Mouse (Mus musculus) erythroid progenitor cell, adult 5-6 weeks (primary cell): ENCODE data around the gene Zfp981. TPM values are rescaled to one million over a fixed set of nuclear protein-coding genes. Genes with fewer than 3 reads are reported as not detected.
"Not testable (repeated sequence)": the region's sequence is repeated elsewhere in the genome, so short reads cannot be mapped to it uniquely, and the experiment has no call there.

ENCODE experiments used
- ATAC-seq: replicated peaks from 2 replicates; pipeline ENCODE4 v1.8.0; 2016; ENCODE audit warnings: moderate number of reproducible peaks, mild to moderate bottlenecking, moderate TSS enrichment, inconsistent platforms; ENCODE audit not compliant: poor library complexity, low FRiP score, severe bottlenecking
- total RNA-seq, 2 experiments: library from RNA; stranded (forward) in 1 of 2; stranded (reverse) in 1 of 2; fragments of 150-400 nt in 1 of 2; fragments of 186-747, 209-891 nt in 1 of 2; gene quantifications; 2 replicates each; pipeline versions ENCODE4 v1.2.3 to v1.2.4; 2015 to 2017; ENCODE audit warnings: low replicate concordance in 2 of 2

Gene Zfp981
- total RNA-seq, 2 experiments from 2014 or later, result not detected

DNA sequence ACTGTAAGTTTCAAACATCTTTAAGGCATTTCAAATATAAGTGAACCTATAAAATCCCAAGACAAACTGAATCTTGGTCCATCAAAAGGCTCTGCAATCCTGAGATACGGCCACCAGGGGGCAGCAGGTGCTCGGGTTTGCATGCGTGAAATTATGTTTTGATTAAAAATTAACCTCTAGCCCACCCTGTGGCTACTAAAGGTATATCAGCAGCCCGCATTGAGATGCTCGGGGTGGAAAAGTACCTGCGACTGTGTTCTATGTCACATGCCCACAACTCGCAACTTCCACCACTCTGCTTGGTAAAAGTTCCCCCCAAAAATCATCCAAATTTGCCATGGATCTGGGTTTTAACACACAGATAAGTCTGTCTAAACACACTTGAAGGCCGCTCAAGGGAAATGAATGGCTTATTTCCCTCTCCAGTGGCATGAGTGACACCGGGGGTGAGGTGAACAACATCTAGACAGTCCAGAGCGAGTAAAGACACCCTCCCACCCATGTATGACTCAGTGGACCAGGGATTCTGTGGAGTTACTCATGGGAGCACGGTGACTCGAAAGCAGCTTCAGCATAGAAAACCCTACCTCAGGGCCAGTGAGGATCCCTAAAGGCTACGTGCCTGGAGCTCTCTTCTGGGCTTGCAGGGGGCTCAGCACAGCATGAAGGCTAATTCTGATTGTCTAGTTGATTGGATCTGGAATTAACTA is 18.1 kb upstream of the Zfp981 start:
- ATAC-seq, result peak; percentile 57

DNA sequence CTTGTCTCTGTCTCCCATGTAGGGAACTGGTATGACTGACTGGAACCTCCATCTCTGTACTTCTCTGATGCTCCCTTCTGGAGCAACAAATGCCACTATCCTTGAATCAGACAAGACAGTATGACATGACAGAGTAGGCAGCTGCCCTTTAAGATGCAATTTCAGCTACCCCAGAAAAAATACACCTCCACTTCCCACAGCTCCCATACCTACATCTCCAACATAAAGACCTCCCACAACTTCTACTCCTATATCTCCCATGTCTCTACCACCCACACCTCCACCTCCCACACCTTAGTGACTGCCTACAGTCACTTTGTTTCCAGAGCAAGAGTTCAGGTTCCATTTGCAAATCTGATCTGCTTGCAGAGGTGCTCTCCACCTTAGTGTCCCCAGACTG is 17.2 kb upstream of the Zfp981 start:
- not testable (repeated sequence) for ATAC-seq

DNA sequence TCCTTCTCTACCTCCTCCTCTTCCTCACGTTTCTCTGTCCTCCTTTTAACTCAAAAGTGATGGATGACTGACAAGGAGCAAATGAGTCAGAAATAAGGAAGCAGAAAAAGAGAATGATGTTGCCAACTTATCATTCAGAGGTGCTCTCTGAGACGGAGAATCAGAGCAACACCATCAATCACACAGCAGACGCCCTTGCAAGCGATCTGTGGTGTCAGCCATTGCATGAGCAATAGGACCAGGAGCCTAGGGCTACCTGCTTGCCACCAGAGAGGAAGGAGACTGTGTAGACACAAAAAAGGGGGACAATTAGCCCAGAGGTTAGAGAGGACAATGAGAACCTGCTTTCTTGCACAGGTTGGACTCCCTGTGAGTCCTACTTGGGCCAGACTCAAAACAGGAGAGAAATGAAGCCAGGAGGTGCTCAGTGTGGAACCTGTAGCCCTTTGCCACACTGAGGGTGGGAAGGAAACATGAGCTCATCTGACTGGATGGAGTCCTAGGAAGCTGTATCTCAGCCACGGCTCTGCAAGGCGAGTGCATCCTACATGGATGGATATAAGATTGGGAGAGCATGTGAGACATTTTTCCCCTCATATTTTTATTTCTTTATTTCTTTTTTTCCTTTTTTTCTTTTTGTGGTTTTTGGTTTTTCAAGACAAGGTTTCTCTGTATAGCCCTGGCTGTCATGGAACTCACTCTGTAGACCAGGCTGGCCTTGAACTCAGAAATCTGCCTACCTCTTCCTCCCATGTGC is 16.5 kb upstream of the Zfp981 start:
- not testable (repeated sequence) for ATAC-seq

DNA sequence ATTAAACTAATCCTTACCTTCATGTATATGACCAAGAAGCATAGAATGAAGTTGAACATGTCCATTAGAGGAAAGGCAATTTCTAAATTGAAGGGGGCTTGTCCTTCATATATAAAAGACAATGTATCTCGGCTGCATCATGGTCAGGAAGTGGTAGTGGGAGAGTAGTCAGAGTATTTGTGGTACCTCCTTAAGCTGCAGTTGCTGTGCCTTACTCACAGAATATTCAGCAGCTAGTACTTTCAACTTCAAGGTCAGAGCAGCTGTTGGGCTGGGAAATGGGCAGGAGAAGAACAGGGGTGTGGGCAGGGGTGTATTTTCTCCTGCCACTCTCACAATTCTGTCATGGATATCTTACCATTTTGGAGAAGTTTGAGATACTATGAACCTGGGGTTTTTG is 15.1 kb upstream of the Zfp981 start:
- ATAC-seq, result not testable (repeated sequence)

DNA sequence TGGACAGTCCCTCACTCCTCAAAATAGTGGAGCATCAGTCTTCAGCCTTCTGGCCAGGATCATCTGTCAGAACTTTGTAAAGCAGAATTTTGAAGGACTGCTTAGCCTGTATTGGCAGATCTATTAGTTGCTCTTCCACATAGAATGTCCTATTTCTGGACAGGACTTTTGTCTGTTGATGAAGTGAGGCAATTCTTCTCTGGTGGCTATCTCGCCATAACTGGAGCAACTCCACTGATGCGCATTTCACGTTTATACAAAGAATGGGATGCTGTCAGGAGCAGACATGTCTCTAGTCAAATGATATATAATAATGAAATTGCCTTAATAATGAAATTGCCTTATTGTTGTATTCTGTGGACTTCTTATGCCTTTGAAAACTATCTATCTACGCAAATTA is 12.6 kb upstream of the Zfp981 start:
- not testable (repeated sequence) for ATAC-seq

DNA sequence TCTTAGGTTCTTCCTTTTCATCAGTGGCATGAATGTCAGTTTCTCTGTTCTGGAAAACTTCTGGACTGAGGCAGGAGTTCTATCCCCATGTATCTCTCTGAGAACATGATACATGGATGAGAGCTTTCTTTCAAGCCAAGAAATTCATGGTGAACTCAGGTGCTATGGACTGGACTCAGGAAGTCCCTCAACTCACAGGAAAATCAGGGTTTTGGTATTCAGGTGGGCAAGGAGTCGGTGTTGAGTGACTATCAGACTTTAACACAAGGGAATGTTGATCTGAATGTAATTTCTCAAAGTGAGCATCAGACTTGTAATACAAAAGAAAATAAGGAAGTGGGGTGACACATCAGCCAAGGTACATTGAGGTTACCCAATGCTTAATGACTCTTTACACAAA is 9.8 kb upstream of the Zfp981 start:
- ATAC-seq, result 0 out of 2 replicates have a peak, but pooled peaks have one; percentile 36

DNA sequence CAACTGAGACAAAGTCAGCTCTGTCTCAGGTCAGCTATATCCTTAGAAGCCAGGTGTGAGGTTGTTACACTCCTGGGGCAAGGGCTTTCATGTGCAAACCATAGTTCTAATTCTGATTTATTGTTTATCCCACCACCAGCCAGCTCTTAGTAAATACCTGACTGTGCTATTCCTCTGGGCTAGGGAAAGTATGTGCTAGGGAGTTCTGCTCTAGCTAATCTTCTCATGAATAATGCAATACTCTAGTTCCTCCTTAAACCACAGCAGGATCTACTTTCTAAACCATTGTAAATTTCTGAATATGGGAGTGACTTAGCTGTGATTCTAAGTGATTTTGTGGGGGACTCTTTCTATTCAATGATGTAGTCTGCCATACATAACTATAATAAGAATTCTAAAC is 9.4 kb upstream of the Zfp981 start:
- no peak for ATAC-seq

DNA sequence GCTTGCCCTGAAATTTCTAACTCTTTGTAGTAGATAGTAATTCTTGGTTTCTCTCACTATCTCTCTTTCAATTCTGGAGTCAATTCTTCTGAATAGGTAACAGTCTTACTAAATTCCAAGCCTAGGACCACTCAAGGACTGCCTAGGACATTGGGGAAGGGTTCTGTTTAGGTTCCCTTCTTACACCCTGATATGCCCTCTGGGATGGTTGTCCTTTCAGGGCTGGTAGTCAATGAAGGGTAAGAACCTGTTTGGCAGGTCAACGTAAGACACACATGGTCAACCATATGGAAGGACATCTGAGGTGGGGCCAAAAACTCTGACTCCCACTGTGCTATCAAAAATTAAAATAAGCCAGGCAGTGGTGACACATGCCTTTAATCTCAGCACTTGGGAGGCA is 9.0 kb upstream of the Zfp981 start:
- ATAC-seq, result no peak

DNA sequence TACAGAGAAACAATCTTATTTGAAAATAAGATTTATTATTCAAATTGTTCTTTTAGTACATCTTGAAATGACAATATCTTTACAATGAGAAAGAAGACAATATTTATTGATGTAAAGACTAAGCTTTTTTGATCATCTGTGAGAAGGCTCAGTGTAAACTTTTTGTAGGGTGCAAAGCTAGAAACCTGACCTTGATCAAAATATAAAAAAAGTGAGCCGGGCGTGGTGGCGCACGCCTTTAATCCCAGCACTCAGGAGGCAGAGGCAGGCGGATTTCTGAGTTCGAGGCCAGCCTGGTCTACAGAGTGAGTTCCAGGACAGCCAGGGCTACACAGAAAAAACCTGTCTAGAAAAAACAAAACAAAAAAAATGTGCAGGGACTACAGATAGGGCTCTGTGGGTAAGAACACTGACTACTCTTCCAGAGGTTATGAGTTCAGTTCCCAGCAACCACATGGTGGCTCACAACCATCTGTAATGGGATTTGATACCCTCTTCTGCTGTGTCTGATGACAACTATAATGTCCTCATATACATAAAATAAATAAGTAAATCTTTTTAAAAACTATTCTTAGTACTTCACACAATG is 8.4 kb upstream of the Zfp981 start:
- ATAC-seq, result not testable (repeated sequence)

DNA sequence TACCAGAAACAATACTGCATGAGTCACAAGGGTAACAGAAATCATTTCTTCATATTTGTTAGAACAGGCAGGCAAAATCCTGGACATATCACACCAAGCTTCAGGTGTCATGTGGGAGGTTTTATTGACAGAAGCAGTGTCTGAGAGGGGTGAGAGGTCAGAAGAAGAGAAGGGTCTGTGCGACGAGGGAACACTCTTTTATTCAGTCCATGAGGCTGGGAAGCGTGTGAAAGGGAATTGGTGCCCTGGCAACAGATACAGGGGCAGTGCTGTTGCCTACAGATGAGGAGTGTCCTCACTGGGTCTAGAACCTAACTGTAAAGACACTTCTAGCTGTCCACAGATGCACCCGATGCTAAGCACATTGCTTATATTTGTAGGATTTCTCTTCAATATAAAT is 6.8 kb upstream of the Zfp981 start:
- no peak for ATAC-seq

DNA sequence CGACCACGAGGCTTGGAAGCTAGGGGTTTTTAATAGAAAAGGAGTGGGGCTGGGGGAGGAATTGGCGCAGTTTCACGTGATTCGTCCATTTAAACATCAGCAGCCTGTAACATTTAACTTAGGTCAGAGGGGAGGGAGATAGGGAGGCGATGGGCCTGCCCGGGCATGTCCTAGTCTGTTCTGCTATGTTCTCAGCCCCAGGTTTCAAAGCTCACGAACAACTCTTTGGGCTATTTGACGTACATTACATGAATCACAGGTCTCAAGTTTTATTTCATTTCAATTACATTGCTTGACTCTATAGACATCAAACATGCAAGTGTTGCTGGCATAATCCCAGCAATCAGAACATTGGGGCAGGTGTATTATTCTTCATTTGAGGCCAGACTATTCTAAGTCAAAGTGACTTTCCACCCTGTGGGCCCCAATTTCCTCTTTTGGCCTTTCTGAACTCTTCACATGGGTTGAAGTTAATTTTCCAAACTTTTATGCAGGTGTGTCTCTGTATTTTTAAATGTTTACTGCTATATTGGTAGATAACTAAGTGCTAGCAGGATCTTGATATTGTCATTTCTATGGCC is 4.0 kb upstream of the Zfp981 start:
- ATAC-seq, result not testable (repeated sequence)

DNA sequence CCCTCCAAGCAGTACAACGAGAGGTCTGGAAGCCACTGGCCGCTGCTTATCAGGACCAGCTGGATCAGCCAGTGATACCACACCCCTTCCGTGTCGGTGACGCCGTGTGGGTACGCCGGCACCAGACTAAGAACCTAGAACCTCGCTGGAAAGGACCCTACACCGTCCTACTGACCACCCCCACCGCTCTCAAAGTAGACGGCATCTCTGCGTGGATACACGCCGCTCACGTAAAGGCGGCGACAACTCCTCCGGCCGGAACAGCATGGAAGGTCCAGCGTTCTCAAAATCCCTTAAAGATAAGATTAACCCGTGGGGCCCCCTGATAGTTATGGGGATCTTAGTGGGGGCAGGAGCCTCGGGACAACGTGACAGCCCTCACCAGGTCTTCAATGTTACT is 7.2 kb downstream of the Zfp981 start:
- ATAC-seq, result not testable (repeated sequence)

DNA sequence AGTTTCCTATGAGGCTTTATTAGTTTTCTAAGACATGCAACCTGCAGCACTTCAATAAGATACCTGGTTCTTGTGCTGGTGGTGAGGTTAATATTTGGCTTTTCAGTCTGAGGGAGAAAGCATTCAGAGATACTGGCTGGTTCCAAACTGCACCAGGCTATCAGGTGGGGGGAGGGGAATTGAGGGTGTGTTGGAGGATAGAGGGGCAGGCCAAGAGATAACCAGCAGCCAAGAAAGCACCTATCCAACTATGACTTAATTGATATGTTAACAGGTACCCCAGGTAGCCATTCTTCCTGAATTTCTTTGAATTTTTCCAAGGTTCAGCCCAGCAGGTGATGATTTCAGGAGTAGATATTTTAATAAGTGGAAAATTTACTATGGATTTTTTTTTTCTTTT is 10.0 kb downstream of the Zfp981 start:
- ATAC-seq, result not testable (repeated sequence)

DNA sequence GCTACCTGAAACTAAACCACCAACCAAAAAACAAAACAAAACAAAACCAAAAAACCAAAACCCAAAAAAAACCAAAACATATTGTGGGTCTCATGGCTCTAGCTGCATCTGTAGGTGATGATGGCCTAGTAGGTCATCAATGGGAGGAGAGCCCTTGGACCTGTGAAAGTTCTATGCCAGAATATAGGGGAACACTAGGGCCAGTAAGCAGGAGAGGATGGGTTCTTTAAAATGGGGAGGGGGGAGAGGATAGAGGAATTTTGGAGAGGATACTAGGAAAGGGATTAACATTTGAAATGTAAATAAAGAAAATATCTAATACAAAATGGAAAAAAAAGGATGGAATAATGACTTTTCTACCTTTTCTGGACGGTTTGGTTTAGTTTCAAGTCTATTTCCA is 14.6 kb downstream of the Zfp981 start:
- ATAC-seq, result no peak

DNA sequence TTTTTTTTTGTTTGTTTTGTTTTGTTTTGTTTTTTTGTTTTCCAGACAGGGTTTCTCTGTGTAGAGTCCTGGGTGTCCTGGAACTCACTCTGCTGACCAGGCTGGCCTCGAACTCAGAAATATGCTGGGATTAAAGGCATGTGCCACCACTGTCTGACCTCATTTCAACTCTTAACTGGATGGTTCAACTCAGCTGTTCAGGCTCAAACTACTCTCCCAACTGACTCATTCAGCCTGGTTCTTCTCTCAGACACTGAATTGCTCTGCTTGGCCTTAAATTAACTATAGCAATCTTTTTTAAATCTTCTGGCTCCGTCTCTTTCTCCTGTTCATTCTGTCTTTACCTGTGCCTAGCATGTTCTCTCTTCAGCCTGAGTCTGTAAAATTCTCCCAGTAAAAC is 15.3 kb downstream of the Zfp981 start:
- not testable (repeated sequence) for ATAC-seq

DNA sequence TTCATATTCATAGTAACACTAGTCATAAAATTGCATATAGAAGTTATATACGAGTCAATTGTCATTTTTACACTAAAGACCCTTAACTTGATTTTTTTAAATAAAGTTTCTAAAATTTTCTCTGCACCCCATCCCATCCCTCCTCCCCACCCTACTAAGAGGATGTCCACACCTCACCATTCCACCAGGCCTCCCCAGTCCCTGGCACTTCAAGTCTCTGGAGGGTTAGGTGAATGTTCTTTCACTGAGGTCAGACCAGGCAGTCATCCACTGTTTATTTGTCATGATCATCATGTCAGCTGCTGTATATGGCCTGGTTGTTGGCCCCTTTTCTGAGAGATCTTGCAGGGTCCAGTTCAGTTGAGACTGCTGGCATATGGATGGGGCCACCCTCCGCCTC is 18.9 kb downstream of the Zfp981 start:
- no peak for ATAC-seq

DNA sequence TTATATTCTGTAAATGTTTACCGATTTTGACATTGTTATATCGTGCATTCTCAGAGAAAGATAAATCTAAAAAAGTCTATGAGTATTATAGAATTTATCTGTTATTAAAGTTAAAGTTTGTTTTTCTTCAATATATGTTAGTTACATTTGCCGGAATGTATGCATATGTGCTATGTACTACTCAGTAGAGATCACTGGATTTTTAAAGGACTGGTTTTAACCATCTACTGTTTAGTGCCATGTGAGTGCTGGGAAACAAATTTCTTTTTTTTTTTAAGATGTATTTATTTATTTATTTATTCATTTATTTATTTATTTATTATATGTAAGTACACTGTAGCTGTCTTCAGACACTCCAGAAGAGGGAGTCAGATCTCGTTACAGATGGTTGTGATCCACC is 32.7 kb downstream of the Zfp981 start:
- no peak for ATAC-seq

DNA sequence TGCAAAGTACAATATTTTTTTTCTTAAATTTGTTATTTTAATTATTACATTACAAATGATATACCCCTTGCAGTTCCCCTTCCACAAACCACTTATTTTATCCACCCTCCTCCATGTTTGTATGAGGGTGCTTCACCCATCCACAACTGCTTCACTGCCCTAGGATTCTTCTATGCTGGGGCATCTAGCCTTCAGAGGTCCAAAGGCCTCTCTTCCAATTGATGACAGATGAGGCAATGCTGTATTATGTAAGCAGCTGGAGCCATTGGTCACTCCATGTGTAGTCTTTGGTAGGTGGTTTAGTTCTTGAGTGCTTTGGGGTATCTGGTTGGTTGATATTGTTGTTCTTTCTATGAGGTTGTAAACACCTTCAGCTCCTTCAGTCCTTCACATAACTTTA is 34.1 kb downstream of the Zfp981 start:
- ATAC-seq, result no peak

DNA sequence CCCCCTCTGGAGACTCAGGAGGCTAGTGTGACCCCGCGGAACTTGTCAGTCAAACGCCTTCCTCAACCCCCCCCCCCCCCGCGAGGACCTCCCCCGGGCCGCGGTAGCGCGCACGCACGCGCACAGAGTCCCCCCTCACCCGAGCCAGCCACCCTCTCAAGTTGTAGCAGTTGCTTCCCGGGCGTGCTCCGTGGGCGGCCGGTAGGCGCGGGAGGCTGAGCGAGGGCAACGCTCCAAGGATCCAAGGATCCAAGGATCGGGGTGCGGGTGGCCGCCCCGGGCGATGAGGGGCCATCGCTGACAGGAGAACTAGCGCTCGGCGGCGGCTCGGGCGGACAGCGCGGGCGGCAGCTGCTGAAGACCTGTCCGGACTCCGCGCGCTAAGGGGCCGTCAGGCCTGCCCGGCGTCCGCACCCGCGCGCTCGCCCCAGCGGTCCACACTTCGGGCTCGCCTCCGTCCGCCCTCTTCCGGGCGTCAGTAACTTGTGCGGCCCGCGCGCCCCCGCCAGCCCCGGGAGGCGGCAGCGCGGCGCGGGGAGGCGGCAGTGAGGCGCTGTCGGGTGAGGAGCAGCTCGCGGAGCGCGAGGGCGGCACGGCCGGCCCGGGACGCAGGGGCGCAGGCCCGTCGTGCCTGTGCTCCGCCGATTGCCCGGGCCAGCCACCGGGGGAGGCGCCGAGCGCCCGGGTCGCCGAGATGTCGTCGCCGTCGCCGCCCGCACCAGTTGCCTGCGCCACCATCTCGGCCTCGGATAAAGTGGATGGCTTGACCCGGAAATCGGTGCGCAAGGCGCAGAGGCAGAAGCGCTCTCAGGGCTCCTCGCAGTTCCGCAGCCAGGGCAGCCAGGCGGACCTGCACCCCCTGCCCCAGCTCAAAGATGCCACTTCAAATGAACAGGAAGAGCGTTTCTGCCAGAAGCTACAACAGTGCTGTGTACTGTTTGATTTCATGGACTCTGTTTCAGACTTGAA is 78.4 kb downstream of the Zfp981 start:
- not testable (repeated sequence) for ATAC-seq
